Mouse (Mus musculus) stomach, embryonic 16.5 days (tissue): ENCODE results near the gene Tnfrsf21. TPM values are rescaled to one million over a fixed set of nuclear protein-coding genes. Genes with fewer than 3 reads are reported as not detected.
A peak's percentile ranks its signal among the peaks of the same experiment; 100 is the strongest.

Experiments
- ATAC-seq: fragments of 200-750 bp; cut with Nextera tagmentation; 2 replicates; pipeline ENCODE4 v1.8.0; 2017; ENCODE audit warnings: moderate number of reproducible peaks, moderate TSS enrichment; ENCODE audit not compliant: insufficient read depth, low FRiP score
- H3K27ac ChIP-seq: fragments of 300-500 bp; sonication (generic); 2 replicates; pipeline ENCODE4 v1.5.1; 2014; ENCODE audit warnings: low read length
- H3K27me3 ChIP-seq: fragments of 300-500 bp; sonication (generic); 2 replicates; pipeline ENCODE4 v1.6.1; 2014; ENCODE audit warnings: low read length, control low read depth, mixed read lengths; ENCODE audit not compliant: control insufficient read depth, insufficient read depth
- H3K36me3 ChIP-seq: fragments of 300-500 bp; sonication (generic); 2 replicates; pipeline ENCODE4 v1.6.1; 2014; ENCODE audit warnings: low read length; ENCODE audit not compliant: control insufficient read depth, insufficient read depth
- H3K4me1 ChIP-seq: fragments of 300-500 bp; sonication (generic); 2 replicates; pipeline ENCODE4 v1.6.1; 2014; ENCODE audit warnings: low read length, control low read depth, mixed read lengths; ENCODE audit not compliant: control insufficient read depth, insufficient read depth
- H3K4me2 ChIP-seq: fragments of 300-500 bp; sonication (generic); 2 replicates; pipeline ENCODE4 v1.6.1; 2014; ENCODE audit warnings: low read depth, low read length, mixed read lengths
- H3K4me3 ChIP-seq: fragments of 300-500 bp; sonication (generic); replicated peaks from 2 replicates; pipeline ENCODE4 v1.5.1; 2014; ENCODE audit warnings: mild to moderate bottlenecking, low read length
- H3K9ac ChIP-seq: fragments of 300-500 bp; sonication (generic); 2 replicates; pipeline ENCODE4 v1.6.1; 2014; ENCODE audit warnings: low read length
- H3K9me3 ChIP-seq: fragments of 300-500 bp; sonication (generic); replicated peaks from 2 replicates; pipeline ENCODE4 v1.6.1; 2016; ENCODE audit warnings: low read length, control low read depth; ENCODE audit not compliant: control insufficient read depth
- WGBS: fragments of 180-500 bp; shearing (Covaris S2); extraction: QIAGEN DNeasy Blood & Tissue Kit; methylation state at CpG from one replicate; pipeline ENCODE4 v1.1.7; 2014; 5-methylcytosine and 5-hydroxymethylcytosine counted together
- polyA plus RNA-seq: library from polyadenylated mRNA; unstranded; fragments of >200 nt; fragmentation: Nextera tagmentation; extraction: Ambion mirVana; gene quantifications from 2 replicates; pipeline ENCODE4 v1.2.1, GENCODE M21; 2015

The Tnfrsf21 gene
- polyA plus RNA-seq, 1 experiment from 2014 or later: 33.9 TPM

DNA sequence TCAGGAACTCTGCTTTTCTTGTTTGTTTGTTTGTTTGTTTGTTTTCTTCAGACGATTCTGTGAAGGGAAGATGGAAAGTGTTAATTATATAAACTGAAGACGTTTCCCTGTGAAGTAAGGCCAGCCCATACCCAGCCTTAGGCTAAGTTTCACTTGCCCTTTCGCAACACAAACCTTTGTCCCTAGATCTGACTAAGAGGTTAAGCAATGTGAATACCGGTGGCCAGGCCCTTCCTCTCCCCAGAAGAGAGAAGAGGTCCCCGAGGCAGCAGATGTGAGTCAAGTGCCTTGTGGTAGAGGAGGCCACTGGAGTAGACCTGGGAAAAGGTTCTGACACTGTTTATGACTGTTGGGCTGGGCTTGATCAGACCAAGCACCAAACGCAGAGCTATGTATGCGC, 122.0 kb downstream of the Tnfrsf21 start:
- H3K27me3 ChIP-seq: no peaks in the 10 kb centered on the region
- no peak overlapping the region for H3K9ac ChIP-seq
- ATAC-seq: peak; percentile 67; the same call in 1 of the 2 replicates
- H3K4me3 ChIP-seq: no peak overlapping the region
- H3K9me3 ChIP-seq: no peaks in the 10 kb centered on the region
- 0 out of 2 replicates have a peak overlapping the region, but pooled peaks have one; percentile 35 for H3K27ac ChIP-seq
- no peaks in the 10 kb centered on the region for H3K36me3 ChIP-seq
- no peaks in the 10 kb centered on the region for H3K4me1 ChIP-seq
- H3K4me2 ChIP-seq: no peak overlapping the region
- WGBS: 66% methylated on average over 7 of the region's 7 CpGs

Other genes starting within 250 kb of the Tnfrsf21 start
- gene Cd2ap, start 139.9 kb upstream of the Tnfrsf21 start, polyA plus RNA-seq: 28.7 and 31.8 TPM in 2 replicates